Comparison of ENCODE assay signal across 9 mouse cellular contexts in genomic region chr11:119937772-119938502, GRCm38 (mm10). TPM values are rescaled to one million over a fixed set of nuclear protein-coding genes. Genes with fewer than 3 reads are reported as not detected.
A peak's percentile ranks its signal among the peaks of the same experiment; 100 is the strongest.
DNase-seq lines count a peak whose midpoint lies in the region; ATAC-seq and TF ChIP-seq lines count a peak whose summit lies in the region.
"Had no signal": no experiment of that assay in that cellular context is flagged by ENCODE, and none has a peak within 500 bp of the region (broad histone marks: within the 10 kb centered on the region; RNA-seq: fewer than 3 reads in every experiment).

No protein-coding gene starts in this region.

- H3K4me1 ChIP-seq in heart, embryonic 10.5 days = peaks cover 68% of the 10 kb centered on the region
- H3K4me1 ChIP-seq in heart, embryonic 11.5 days (ENCODE audit: control insufficient read depth, insufficient read depth, low read length) = peaks cover 6% of the 10 kb centered on the region; the same call in 1 of the 2 replicates
- peaks cover 92% of the 10 kb centered on the region for H3K4me1 ChIP-seq in E14TG2a.4 (replicated peaks; ENCODE audit: low read depth, low read length)
- peaks cover 58% of the 10 kb centered on the region for H3K4me1 ChIP-seq in intestine, embryonic 14.5 days (replicated peaks; ENCODE audit: control insufficient read depth, insufficient read depth, low read length)
- peaks cover 47% of the 10 kb centered on the region for H3K4me1 ChIP-seq in limb, embryonic 14.5 days (ENCODE audit: control insufficient read depth, insufficient read depth, low read length)

- no peaks in the 10 kb centered on the region for H3K36me3 ChIP-seq in heart, embryonic 10.5 days
- H3K36me3 ChIP-seq in heart, embryonic 11.5 days (ENCODE audit: control insufficient read depth, insufficient read depth, low read length) = no peaks in the 10 kb centered on the region
- H3K36me3 ChIP-seq in E14TG2a.4 (ENCODE audit: insufficient read depth, low read length) = peaks cover 8% of the 10 kb centered on the region; the same call in 1 of the 2 replicates
- no peaks in the 10 kb centered on the region for H3K36me3 ChIP-seq in intestine, embryonic 14.5 days (ENCODE audit: control insufficient read depth, insufficient read depth, low read length)
- H3K36me3 ChIP-seq in limb, embryonic 14.5 days (ENCODE audit: control insufficient read depth, insufficient read depth, low read length) = 0 out of 2 replicates have a peak, but pooled peaks cover 2% of the 10 kb centered on the region
- H3K36me3 ChIP-seq: midbrain, embryonic 12.5 days had no signal

- no peak for DNase-seq in heart, embryonic 10.5 days (ENCODE audit: low spot score)
- no peak for DNase-seq in intestine, embryonic 14.5 days (ENCODE audit: low spot score)
- no peak for DNase-seq in limb, embryonic 14.5 days (ENCODE audit: low spot score)
- DNase-seq in layer of hippocampus, adult 9-11 months = no peak
- no peak for DNase-seq in gastrocnemius, postnatal 14 days
- no peak for DNase-seq in adrenal gland, adult 8-10 months

- no peak overlapping the region for H3K9ac ChIP-seq in heart, embryonic 11.5 days (ENCODE audit: low read depth, low read length)
- no peak overlapping the region for H3K9ac ChIP-seq in intestine, embryonic 14.5 days (ENCODE audit: low read length)
- 0 out of 2 replicates have a peak overlapping the region, but pooled peaks have one; percentile 25 for H3K9ac ChIP-seq in limb, embryonic 14.5 days (ENCODE audit: low read depth, low read length, severe bottlenecking)

- no peak overlapping the region for H3K4me3 ChIP-seq in heart, embryonic 10.5 days
- H3K4me3 ChIP-seq in heart, embryonic 11.5 days (ENCODE audit: low read depth, low read length) = no peak overlapping the region
- H3K4me3 ChIP-seq in E14TG2a.4 (replicated peaks; ENCODE audit: low read length) = peak overlapping the region; percentile 71
- no peak overlapping the region for H3K4me3 ChIP-seq in intestine, embryonic 14.5 days (ENCODE audit: low read depth, low read length)
- H3K4me3 ChIP-seq in limb, embryonic 14.5 days (replicated peaks; ENCODE audit: low read length) = no peak overlapping the region
- H3K4me3 ChIP-seq: midbrain, embryonic 12.5 days had no signal

- H3K9me3 ChIP-seq in heart, embryonic 10.5 days = no peaks in the 10 kb centered on the region
- H3K9me3 ChIP-seq in heart, embryonic 11.5 days (replicated peaks; ENCODE audit: control insufficient read depth, low read length) = no peaks in the 10 kb centered on the region
- H3K9me3 ChIP-seq in E14TG2a.4 (ENCODE audit: low read length) = no peaks in the 10 kb centered on the region
- H3K9me3 ChIP-seq in intestine, embryonic 14.5 days (ENCODE audit: control insufficient read depth, low read length) = no peaks in the 10 kb centered on the region
- H3K9me3 ChIP-seq in limb, embryonic 14.5 days (ENCODE audit: control insufficient read depth, low read length) = no peaks in the 10 kb centered on the region
- H3K9me3 ChIP-seq: midbrain, embryonic 12.5 days had no signal

- intact Hi-C loops in gastrocnemius, postnatal 14 days (cut with DNase I; ENCODE audit: low total_unique reads) = loop anchor here (5.0 kb wide), 1 partner anchor 54 kb away; no protein-coding TSS in a partner anchor

- TF ChIP-seq POLR2A in limb, embryonic 14.5 days (IDR thresholded peaks at IDR 0.05; ENCODE audit: borderline replicate concordance, extremely low read depth, insufficient read depth, insufficient read length) = no peak

- 0 out of 2 replicates have a peak overlapping the region, but pooled peaks have one; percentile 4 for H3K27ac ChIP-seq in heart, embryonic 10.5 days
- no peak overlapping the region for H3K27ac ChIP-seq in heart, embryonic 11.5 days (ENCODE audit: low read depth, low read length)
- H3K27ac ChIP-seq in intestine, embryonic 14.5 days (ENCODE audit: low read depth) = peak overlapping the region; percentile 71
- no peak overlapping the region for H3K27ac ChIP-seq in limb, embryonic 14.5 days (replicated peaks; ENCODE audit: low read depth, low read length)

- no peak for TF ChIP-seq CTCF in E14TG2a.4 (conservative IDR thresholded peaks at IDR 0.05; ENCODE audit: low read length)

- H3K4me2 ChIP-seq in heart, embryonic 11.5 days = no peak overlapping the region
- H3K4me2 ChIP-seq in intestine, embryonic 14.5 days (ENCODE audit: low read length) = no peak overlapping the region
- no peak overlapping the region for H3K4me2 ChIP-seq in limb, embryonic 14.5 days (replicated peaks; ENCODE audit: low read depth, low read length, severe bottlenecking)
- H3K4me2 ChIP-seq: midbrain, embryonic 12.5 days had no signal

- 47% methylated on average over 19 of the region's 19 CpGs for WGBS in heart, embryonic 10.5 days
- WGBS in heart, embryonic 11.5 days (ENCODE audit: insufficient replicate concordance) = 43% methylated on average over 19 of the region's 19 CpGs
- WGBS in intestine, embryonic 14.5 days = 57% methylated on average over 19 of the region's 19 CpGs
- 60% methylated on average over 19 of the region's 19 CpGs for WGBS in limb, embryonic 14.5 days

- H3K27me3 ChIP-seq in heart, embryonic 10.5 days (ENCODE audit: insufficient read depth, poor library complexity, severe bottlenecking) = peaks cover 56% of the 10 kb centered on the region
- H3K27me3 ChIP-seq in heart, embryonic 11.5 days (ENCODE audit: control insufficient read depth, insufficient read depth, low read length) = peaks cover 7% of the 10 kb centered on the region
- H3K27me3 ChIP-seq in E14TG2a.4 (ENCODE audit: insufficient read depth, low read length) = peaks cover 10% of the 10 kb centered on the region
- H3K27me3 ChIP-seq in intestine, embryonic 14.5 days (replicated peaks; ENCODE audit: control insufficient read depth, insufficient read depth, low read length) = no peaks in the 10 kb centered on the region
- no peaks in the 10 kb centered on the region for H3K27me3 ChIP-seq in limb, embryonic 14.5 days (ENCODE audit: control insufficient read depth, insufficient read depth, low read length)

- no peak for ATAC-seq in heart, embryonic 11.5 days (replicated peaks; ENCODE audit: insufficient number of reproducible peaks, low FRiP score, low TSS enrichment)
- no peak for ATAC-seq in intestine, embryonic 14.5 days (replicated peaks; ENCODE audit: low FRiP score, low TSS enrichment, low read depth)
- no peak for ATAC-seq in limb, embryonic 14.5 days (ENCODE audit: low FRiP score, low read depth)

RNA-seq across cellular contexts. Expression of gene Baiap2, which starts 4.6 kb away (rescaled TPM):
- polyA plus RNA-seq in heart, embryonic 10.5 days (2016; fragmentation: Nextera tagmentation; extraction: Ambion mirVana) = 11.6 and 13.1 TPM in 2 replicates
- polyA plus RNA-seq in heart, embryonic 11.5 days (2014; fragmentation: Nextera tagmentation; extraction: Ambion mirVana) = 12.8 and 15.4 TPM in 2 replicates
- 15.2 and 17.5 TPM in 2 replicates for polyA plus RNA-seq in intestine, embryonic 14.5 days (2014; fragmentation: Nextera tagmentation; extraction: Ambion mirVana)
- 29.5 and 36.5 TPM in 2 replicates for polyA plus RNA-seq in limb, embryonic 14.5 days (2012; rRNA removed)
- 23.4 and 28.1 TPM in 2 replicates for polyA plus RNA-seq in limb, embryonic 14.5 days (2014; fragmentation: Nextera tagmentation; extraction: Ambion mirVana)
- 1 to 10 TPM; 3.4 to 3.9 TPM for total RNA-seq in gastrocnemius, postnatal 14 days (2021)
- total RNA-seq in adrenal gland, adult 8-10 months (2022) = 10 to 100 TPM in 3 of 4 experiments, 1 to 10 TPM in 1; 9.3 to 39.2 (median 25.4) TPM

RNA-seq across cellular contexts. Expression of gene Chmp6, which starts 24.7 kb away (rescaled TPM):
- polyA plus RNA-seq in heart, embryonic 10.5 days (2016; fragmentation: Nextera tagmentation; extraction: Ambion mirVana) = 86.7 and 96.6 TPM in 2 replicates
- 63.7 and 66.4 TPM in 2 replicates for polyA plus RNA-seq in heart, embryonic 11.5 days (2014; fragmentation: Nextera tagmentation; extraction: Ambion mirVana)
- polyA plus RNA-seq in intestine, embryonic 14.5 days (2014; fragmentation: Nextera tagmentation; extraction: Ambion mirVana) = 80.8 and 87.3 TPM in 2 replicates
- 55.8 and 59.4 TPM in 2 replicates for polyA plus RNA-seq in limb, embryonic 14.5 days (2012; rRNA removed)
- polyA plus RNA-seq in limb, embryonic 14.5 days (2014; fragmentation: Nextera tagmentation; extraction: Ambion mirVana) = 96.0 and 101 TPM in 2 replicates
- total RNA-seq in gastrocnemius, postnatal 14 days (2021) = 10 to 100 TPM; 22.7 to 25.2 TPM
- 10 to 100 TPM; 36.1 to 46.8 (median 45.7) TPM for total RNA-seq in adrenal gland, adult 8-10 months (2022)

Comparison
In these comparisons a context has a peak if more than half of its experiments do, and no peak if none do; other contexts are left out.
1. H3K27ac ChIP-seq: peak in heart, embryonic 10.5 days (single experiment) and intestine, embryonic 14.5 days (single experiment); none in heart, embryonic 11.5 days (single experiment) and limb, embryonic 14.5 days (single experiment).